Mouse (Mus musculus): ENCODE data around the gene 4930404N11Rik. TPM values are rescaled to one million over a fixed set of nuclear protein-coding genes. Genes with fewer than 3 reads are reported as not detected.

Gene 4930404N11Rik
- polyA plus RNA-seq, 1 experiment = 30.6 TPM

DNA sequence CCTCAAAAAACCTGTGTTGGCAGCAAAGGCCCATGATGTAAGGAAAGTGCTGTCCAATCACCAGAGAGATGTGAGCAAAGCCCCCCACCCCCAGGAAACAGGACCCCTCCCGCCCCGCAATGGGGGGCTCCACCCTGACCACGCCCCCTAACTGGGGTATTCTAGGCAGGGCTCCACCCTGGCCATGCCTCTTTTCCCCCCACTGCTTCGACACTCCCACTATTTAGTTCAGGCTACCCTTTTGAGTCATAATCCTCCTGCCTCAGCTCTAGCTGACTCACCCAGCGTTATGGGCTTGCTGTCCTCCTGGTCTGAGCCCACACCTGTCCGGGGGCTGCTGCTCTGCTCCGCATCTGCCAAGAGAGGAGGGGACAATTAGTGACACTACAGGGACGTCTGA lies 43.7 kb upstream of the 4930404N11Rik start:
- Histone ChIP-seq H3K4me3 (replicated peaks) (peak overlapping the region; percentile 92), H3K9me3 (no peaks in the 10 kb centered on the region), H3K27me3 (replicated peaks) (no peaks in the 10 kb centered on the region), H3K36me3 (replicated peaks; ENCODE audit: low read length) (peaks cover 68% of the 10 kb centered on the region), H3K4me1 (peaks cover 100% of the 10 kb centered on the region)
- TF ChIP-seq GATA1 (IDR thresholded peaks at IDR 0.05; ENCODE audit: borderline replicate concordance, low read length) (no peak), FLI1 (IDR thresholded peaks at IDR 0.05; ENCODE audit: low read length) (no peak)

DNA sequence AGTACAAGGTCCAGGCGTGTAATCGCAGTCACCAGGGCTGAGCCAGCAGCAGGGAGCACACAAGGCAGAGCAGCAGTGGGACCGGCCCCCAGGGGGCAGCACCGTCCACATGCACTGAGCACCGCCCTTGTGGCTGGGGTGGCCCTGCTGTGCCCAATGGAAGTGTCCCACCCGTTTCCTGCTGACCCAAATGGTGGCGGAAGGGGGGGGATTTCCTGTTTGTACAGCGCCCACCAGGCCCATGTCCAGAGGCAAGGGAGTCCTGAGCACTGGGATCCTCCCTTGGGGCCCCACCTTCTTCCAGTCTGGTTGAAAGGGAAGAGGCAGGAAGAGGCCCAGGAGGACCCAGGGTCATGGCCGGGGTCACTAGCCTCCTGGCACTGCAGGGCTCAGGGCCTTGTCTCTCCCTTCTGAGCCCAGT lies 43.3 kb upstream of the 4930404N11Rik start:
- Histone ChIP-seq H3K4me3 (replicated peaks) (peak overlapping the region; percentile 92), H3K27me3 (replicated peaks) (no peaks in the 10 kb centered on the region), H3K9me3 (no peaks in the 10 kb centered on the region), H3K4me1 (peaks cover 100% of the 10 kb centered on the region), H3K36me3 (replicated peaks; ENCODE audit: low read length) (peaks cover 69% of the 10 kb centered on the region)
- TF ChIP-seq GATA1 (IDR thresholded peaks at IDR 0.05; ENCODE audit: borderline replicate concordance, low read length) (no peak), FLI1 (IDR thresholded peaks at IDR 0.05; ENCODE audit: low read length) (0 out of 2 replicates have a peak, but pooled peaks have one; percentile 22)

DNA sequence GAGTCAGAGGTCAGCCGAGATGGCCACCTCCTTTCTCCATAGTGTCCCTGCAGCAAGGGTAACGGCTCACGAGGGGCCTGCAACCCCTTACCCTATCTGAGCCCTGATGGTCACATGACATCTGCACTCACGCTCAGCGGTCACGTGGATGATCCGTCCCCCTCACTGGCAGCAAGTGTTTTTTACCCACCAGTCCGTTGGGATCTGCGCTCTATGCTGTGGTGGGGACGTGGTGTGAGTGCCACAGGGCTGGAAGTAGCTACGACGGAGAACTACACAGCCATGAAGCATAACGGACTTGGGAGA lies 42.8 kb upstream of the 4930404N11Rik start:
- no peak for TF ChIP-seq GATA1 (IDR thresholded peaks at IDR 0.05; ENCODE audit: borderline replicate concordance, low read length)
- TF ChIP-seq FLI1 (IDR thresholded peaks at IDR 0.05; ENCODE audit: low read length) = no peak
- Histone ChIP-seq H3K4me3 (replicated peaks) (peak overlapping the region; percentile 92), H3K36me3 (replicated peaks; ENCODE audit: low read length) (peaks cover 69% of the 10 kb centered on the region), H3K4me1 (peaks cover 100% of the 10 kb centered on the region), H3K9me3 (no peaks in the 10 kb centered on the region), H3K27me3 (replicated peaks) (no peaks in the 10 kb centered on the region)

DNA sequence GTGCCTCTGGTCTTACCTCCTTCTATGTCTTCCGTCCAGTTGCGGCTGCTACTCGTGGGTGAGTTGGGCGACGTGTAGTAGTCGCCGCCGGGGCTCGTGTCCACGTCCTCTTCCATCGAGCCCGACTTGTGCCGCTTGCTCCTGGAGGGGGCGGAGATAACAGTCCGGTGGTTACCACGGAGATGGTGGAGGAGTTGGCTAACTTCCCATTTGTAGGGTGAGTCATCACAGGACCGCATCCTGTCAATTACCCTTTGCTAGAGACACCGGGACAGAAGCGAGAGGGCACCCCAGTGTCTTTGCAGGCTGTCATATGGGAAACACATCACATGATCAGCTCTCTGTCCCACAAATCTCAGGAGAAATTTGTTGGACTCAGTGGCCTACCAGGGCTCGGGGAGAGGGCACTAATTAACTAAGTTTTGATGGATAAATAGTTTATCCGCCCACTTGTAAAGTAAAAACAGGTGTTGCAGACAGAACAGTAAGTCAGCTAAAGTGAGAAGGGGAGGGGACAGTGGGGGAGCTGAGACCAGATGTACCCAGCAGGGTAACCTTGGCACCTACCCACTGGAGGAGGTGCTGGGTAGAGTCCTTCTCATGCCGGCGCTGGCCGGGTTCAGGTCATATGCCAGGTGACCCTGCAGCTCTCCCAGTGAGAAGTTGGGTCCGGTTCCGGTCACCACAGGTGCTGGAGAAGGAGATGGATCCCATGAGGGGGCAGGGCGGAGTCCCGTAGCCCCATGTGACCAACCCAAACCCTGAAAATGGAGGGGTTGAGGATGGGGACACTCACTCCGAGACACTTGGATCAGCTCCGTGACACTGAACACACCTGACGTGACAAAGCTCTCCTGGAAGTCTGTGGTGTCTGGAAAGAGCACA lies 42.2 kb upstream of the 4930404N11Rik start:
- no peaks in the 10 kb centered on the region for H3K27me3 ChIP-seq (replicated peaks)
- no peaks in the 10 kb centered on the region for H3K9me3 ChIP-seq
- H3K4me1 ChIP-seq = peaks cover 100% of the 10 kb centered on the region
- peaks cover 68% of the 10 kb centered on the region for H3K36me3 ChIP-seq (replicated peaks; ENCODE audit: low read length)
- H3K4me3 ChIP-seq (replicated peaks) = peak overlapping the region; percentile 92
- TF ChIP-seq GATA1 (IDR thresholded peaks at IDR 0.05; ENCODE audit: borderline replicate concordance, low read length) (peak; percentile 41; the same call in 1 of the 3 replicates), FLI1 (IDR thresholded peaks at IDR 0.05; ENCODE audit: low read length) (no peak)

DNA sequence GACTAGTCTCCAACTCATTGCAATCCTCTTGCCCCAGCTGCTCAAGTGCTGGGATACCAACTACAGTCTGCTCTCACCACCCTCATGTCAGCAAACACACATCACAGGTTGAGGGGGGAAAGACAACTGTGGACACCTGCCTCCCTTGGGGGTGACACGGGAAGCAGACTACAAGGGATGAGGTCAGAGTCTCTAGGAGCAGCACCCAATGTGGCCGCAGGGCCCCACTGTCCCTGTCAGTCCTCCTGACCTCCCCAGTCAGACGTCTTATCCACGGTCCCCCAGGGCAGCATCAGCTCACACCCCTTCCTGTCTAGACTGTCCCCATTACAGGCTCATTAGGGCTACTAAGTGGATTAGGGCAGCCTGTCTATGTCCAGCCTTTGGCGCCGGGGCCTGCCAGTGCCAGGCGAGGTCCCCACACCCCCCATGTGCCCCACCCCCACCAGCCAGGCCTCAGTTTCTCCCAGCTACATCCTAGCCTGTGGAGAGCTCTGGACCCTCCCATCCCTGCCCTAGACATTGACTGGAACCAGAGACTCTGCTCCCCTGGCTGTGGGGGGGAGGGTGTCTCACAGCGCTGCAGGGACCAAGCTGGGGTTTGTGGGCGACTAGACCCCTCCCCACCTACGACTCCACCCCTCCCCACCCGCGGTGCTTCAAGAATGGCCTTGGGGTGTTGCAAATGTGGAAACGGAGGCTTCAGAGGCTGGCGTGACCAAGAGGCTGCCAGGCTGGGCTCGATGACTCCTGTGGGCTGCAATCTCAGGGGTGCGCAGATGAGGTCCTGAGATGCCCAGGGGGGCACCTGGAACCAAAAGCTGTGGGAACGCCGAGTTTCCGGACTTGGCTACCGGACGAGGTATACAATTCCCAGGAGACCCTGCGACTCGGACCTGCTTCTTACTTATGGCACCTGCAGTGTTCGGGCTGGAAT lies 41.2 kb upstream of the 4930404N11Rik start:
- TF ChIP-seq GATA1 (IDR thresholded peaks at IDR 0.05; ENCODE audit: borderline replicate concordance, low read length) = no peak
- TF ChIP-seq FLI1 (IDR thresholded peaks at IDR 0.05; ENCODE audit: low read length) = no peak
- no peaks in the 10 kb centered on the region for H3K9me3 ChIP-seq
- peaks cover 66% of the 10 kb centered on the region for H3K36me3 ChIP-seq (replicated peaks; ENCODE audit: low read length)
- peaks cover 100% of the 10 kb centered on the region for H3K4me1 ChIP-seq
- no peaks in the 10 kb centered on the region for H3K27me3 ChIP-seq (replicated peaks)
- peak overlapping the region; percentile 92 for H3K4me3 ChIP-seq (replicated peaks)

DNA sequence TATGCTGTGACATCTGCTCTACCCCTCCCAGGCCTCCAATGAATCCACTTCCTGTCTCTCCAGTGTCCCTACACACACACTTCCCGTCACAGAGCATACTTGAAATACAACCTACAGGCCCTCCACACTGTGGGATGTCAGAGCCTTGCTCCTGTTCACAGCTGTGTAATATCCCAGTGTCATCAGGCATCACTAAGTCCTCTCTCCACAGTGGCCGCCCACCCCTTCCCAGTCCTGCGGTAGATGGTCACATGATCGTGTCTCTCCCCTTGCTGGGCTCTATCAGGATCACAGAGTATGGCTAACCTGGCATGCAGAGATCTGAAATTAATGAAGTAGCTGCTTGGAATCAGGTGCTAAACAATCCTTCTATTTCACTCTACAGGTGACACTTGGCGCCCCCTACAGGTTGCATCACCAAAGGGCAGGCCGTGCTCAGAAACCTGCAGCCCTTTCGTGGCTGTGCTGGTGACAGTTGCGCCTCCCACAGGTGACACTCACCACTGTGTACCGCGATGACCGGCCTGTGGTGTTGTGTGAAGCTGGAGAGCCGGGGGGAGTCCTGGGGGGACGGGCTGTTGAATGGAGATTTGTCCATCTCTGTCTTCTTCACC lies 40.1 kb upstream of the 4930404N11Rik start:
- Histone ChIP-seq H3K4me3 (replicated peaks) (peak overlapping the region; percentile 92), H3K9me3 (no peaks in the 10 kb centered on the region), H3K36me3 (replicated peaks; ENCODE audit: low read length) (peaks cover 66% of the 10 kb centered on the region), H3K4me1 (peaks cover 100% of the 10 kb centered on the region), H3K27me3 (replicated peaks) (no peaks in the 10 kb centered on the region)
- TF ChIP-seq GATA1 (IDR thresholded peaks at IDR 0.05; ENCODE audit: borderline replicate concordance, low read length) (no peak), FLI1 (IDR thresholded peaks at IDR 0.05; ENCODE audit: low read length) (no peak)

DNA sequence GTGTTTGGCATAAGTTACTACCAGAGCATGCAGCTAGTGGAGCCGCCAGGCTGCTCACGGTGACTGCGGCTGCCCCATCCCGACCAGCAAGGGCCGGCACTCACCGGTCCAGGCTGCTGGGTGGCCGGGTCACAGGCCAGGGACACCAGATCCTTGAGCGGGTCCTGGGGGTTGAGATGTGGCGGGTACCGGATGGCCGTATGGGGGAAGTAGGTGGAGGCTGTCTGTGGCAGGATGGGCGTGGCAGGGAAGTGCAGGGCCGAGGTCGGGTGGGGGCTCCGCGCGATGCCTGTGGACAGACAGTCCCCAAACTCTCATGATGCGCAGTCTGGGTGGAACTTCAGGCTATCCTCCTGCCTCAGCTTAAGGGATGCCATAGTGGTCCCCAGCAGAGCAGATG lies 39.1 kb upstream of the 4930404N11Rik start:
- peaks cover 76% of the 10 kb centered on the region for H3K36me3 ChIP-seq (replicated peaks; ENCODE audit: low read length)
- no peaks in the 10 kb centered on the region for H3K9me3 ChIP-seq
- TF ChIP-seq GATA1 (IDR thresholded peaks at IDR 0.05; ENCODE audit: borderline replicate concordance, low read length) (no peak), FLI1 (IDR thresholded peaks at IDR 0.05; ENCODE audit: low read length) (no peak)
- H3K27me3 ChIP-seq (replicated peaks) = no peaks in the 10 kb centered on the region
- H3K4me3 ChIP-seq (replicated peaks) = no peak overlapping the region
- peaks cover 94% of the 10 kb centered on the region for H3K4me1 ChIP-seq

DNA sequence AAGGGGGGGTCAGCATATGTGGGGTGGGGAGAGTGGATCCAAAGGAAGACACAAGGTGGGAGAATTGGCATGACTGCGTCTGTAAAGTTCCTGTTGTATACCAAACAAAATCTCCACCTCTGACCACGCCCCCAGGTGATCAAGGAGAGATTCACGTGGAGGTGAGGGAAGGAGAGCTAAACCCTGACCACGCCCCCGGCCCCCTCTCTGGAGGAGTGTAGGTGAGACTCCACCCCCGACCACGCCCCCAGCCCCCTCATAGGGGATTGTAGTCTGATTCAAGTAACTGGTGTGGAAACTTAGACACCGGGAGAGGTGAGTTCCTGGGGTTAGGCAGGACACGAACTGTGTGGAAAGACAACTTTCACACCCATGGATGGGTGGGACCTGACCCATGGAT lies 38.5 kb upstream of the 4930404N11Rik start:
- no peak overlapping the region for H3K4me3 ChIP-seq (replicated peaks)
- peaks cover 87% of the 10 kb centered on the region for H3K4me1 ChIP-seq
- H3K36me3 ChIP-seq (replicated peaks; ENCODE audit: low read length) = peaks cover 82% of the 10 kb centered on the region
- H3K9me3 ChIP-seq = no peaks in the 10 kb centered on the region
- TF ChIP-seq FLI1 (IDR thresholded peaks at IDR 0.05; ENCODE audit: low read length) = no peak
- no peak for TF ChIP-seq GATA1 (IDR thresholded peaks at IDR 0.05; ENCODE audit: borderline replicate concordance, low read length)
- H3K27me3 ChIP-seq (replicated peaks) = no peaks in the 10 kb centered on the region

DNA sequence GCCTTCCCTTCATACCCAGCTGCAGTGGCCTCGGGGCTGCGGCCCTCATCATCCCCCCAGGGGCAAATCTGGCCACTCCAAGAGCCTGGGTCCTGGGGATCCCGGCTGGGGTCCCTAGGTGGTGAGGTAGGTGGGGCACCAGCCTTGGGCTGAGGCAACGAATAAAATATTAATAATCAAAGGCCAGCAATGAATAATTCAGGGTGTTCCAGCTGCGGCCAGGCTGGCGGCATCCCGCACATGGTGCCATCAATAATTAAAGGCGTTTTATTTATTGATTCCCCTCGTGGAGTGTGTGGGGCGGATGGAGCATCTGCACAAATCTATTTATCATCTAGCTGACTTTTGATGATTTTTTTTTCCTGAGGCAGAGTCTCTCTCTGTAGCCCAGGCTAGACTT lies 37.9 kb upstream of the 4930404N11Rik start:
- H3K4me3 ChIP-seq (replicated peaks) = no peak overlapping the region
- no peaks in the 10 kb centered on the region for H3K27me3 ChIP-seq (replicated peaks)
- peaks cover 82% of the 10 kb centered on the region for H3K4me1 ChIP-seq
- H3K36me3 ChIP-seq (replicated peaks; ENCODE audit: low read length) = peaks cover 84% of the 10 kb centered on the region
- no peaks in the 10 kb centered on the region for H3K9me3 ChIP-seq
- TF ChIP-seq FLI1 (IDR thresholded peaks at IDR 0.05; ENCODE audit: low read length) (no peak), GATA1 (IDR thresholded peaks at IDR 0.05; ENCODE audit: borderline replicate concordance, low read length) (no peak)

Data from megakaryocyte, embryonic 14.5 days (primary cell).